Mouse (Mus musculus) spleen, embryonic (tissue): ENCODE data around the gene Banf2.

Source experiments
- CTCF ChIA-PET: fragments of 350-600 bp; sonication (Branson Sonifier 250); formaldehyde crosslinking; loops from one replicate; lab custom pipeline; 2022; lab: Charles Lee

Banf2 gene

GRCm38 (mm10) chr2:144022441-144022840, 10.4 kb upstream of the Banf2 start:
- CTCF ChIA-PET = no interaction called here

GRCm38 (mm10) chr2:144025361-144025760, 7.5 kb upstream of the Banf2 start:
- CTCF ChIA-PET = no interaction called here

GRCm38 (mm10) chr2:144026456-144026855, 6.4 kb upstream of the Banf2 start:
- CTCF ChIA-PET = no interaction called here

- CTCF ChIA-PET = no interaction called here
Measured at GRCm38 (mm10) chr2:144030791-144031190, 2.1 kb upstream of the Banf2 start.

GRCm38 (mm10) chr2:144044726-144045125, 11.9 kb downstream of the Banf2 start:
- CTCF ChIA-PET = no interaction called here

- CTCF ChIA-PET = interaction anchor here (0.6 kb wide), 1 partner anchor 132 kb away, joined by 14 read pairs; no protein-coding TSS in a partner anchor
Measured at GRCm38 (mm10) chr2:144045756-144046560, 13.1 kb downstream of the Banf2 start.

- CTCF ChIA-PET = interaction anchor here (0.6 kb wide), 1 partner anchor 133 kb away, joined by 14 read pairs; no protein-coding TSS in a partner anchor
Measured at GRCm38 (mm10) chr2:144046916-144047315, 14.1 kb downstream of the Banf2 start.

- CTCF ChIA-PET = no interaction called here
Measured at GRCm38 (mm10) chr2:144050146-144050680, 17.4 kb downstream of the Banf2 start.

GRCm38 (mm10) chr2:144050861-144051260, 18.0 kb downstream of the Banf2 start:
- CTCF ChIA-PET = no interaction called here

- CTCF ChIA-PET = interaction anchor here (0.6 kb wide), 1 partner anchor 34 kb away, joined by 5 read pairs; no protein-coding TSS in a partner anchor
Measured at GRCm38 (mm10) chr2:144052410-144053065, 19.7 kb downstream of the Banf2 start.

- CTCF ChIA-PET = no interaction called here
Measured at GRCm38 (mm10) chr2:144057735-144058134, 24.9 kb downstream of the Banf2 start.

GRCm38 (mm10) chr2:144061701-144062100, 28.8 kb downstream of the Banf2 start:
- CTCF ChIA-PET = no interaction called here

- CTCF ChIA-PET = no interaction called here
Measured at GRCm38 (mm10) chr2:144065499-144065898, 32.6 kb downstream of the Banf2 start.

- CTCF ChIA-PET = no interaction called here
Measured at GRCm38 (mm10) chr2:144069663-144070062, 36.8 kb downstream of the Banf2 start.

GRCm38 (mm10) chr2:144070479-144070878, 37.6 kb downstream of the Banf2 start:
- CTCF ChIA-PET = no interaction called here

- CTCF ChIA-PET = no interaction called here
Measured at GRCm38 (mm10) chr2:144072642-144073041, 39.8 kb downstream of the Banf2 start.

GRCm38 (mm10) chr2:144074059-144074458, 41.2 kb downstream of the Banf2 start:
- CTCF ChIA-PET = no interaction called here

GRCm38 (mm10) chr2:144076625-144077024, 43.8 kb downstream of the Banf2 start:
- CTCF ChIA-PET = no interaction called here

- CTCF ChIA-PET = no interaction called here
Measured at GRCm38 (mm10) chr2:144078897-144079296, 46.0 kb downstream of the Banf2 start.

GRCm38 (mm10) chr2:144086183-144086847, 53.5 kb downstream of the Banf2 start:
- CTCF ChIA-PET = interaction anchor here (0.6 kb wide), 1 partner anchor 34 kb away, joined by 5 read pairs; no protein-coding TSS in a partner anchor

GRCm38 (mm10) chr2:144087899-144088584, 55.2 kb downstream of the Banf2 start:
- CTCF ChIA-PET = no interaction called here
